Mouse (Mus musculus): ENCODE results near the gene Iffo2.
A peak's percentile ranks its signal among the peaks of the same experiment; 100 is the strongest.

The Iffo2 gene

GRCm38 (mm10) chr4:139581427-139582051 is 51.2 kb downstream of the Iffo2 start:
- no peak for DNase-seq (ENCODE audit: low read depth)

GRCm38 (mm10) chr4:139582346-139582745 is 52.0 kb downstream of the Iffo2 start:
- peak; percentile 36 for DNase-seq (ENCODE audit: low read depth)

- DNase-seq (ENCODE audit: low read depth): peak; percentile 49
These were observed 52.6 kb downstream of the Iffo2 start for GRCm38 (mm10) chr4:139582903-139583302.

- no peak for DNase-seq (ENCODE audit: low read depth)
These were observed 53.4 kb downstream of the Iffo2 start for GRCm38 (mm10) chr4:139583629-139584245.

- no peak for DNase-seq (ENCODE audit: low read depth)
These were observed 54.4 kb downstream of the Iffo2 start for GRCm38 (mm10) chr4:139584704-139585103.

GRCm38 (mm10) chr4:139585713-139586112 is 55.4 kb downstream of the Iffo2 start:
- DNase-seq (ENCODE audit: low read depth): no peak

GRCm38 (mm10) chr4:139587370-139587769 is 57.0 kb downstream of the Iffo2 start:
- DNase-seq (ENCODE audit: low read depth): no peak

- no peak for DNase-seq (ENCODE audit: low read depth)
These were observed 57.4 kb downstream of the Iffo2 start for GRCm38 (mm10) chr4:139587773-139588172.

GRCm38 (mm10) chr4:139589351-139590027 is 59.1 kb downstream of the Iffo2 start:
- no peak for DNase-seq (ENCODE audit: low read depth)

GRCm38 (mm10) chr4:139590446-139590845 is 60.1 kb downstream of the Iffo2 start:
- no peak for DNase-seq (ENCODE audit: low read depth)

GRCm38 (mm10) chr4:139592895-139593294 is 62.5 kb downstream of the Iffo2 start:
- DNase-seq (ENCODE audit: low read depth): no peak

- DNase-seq (ENCODE audit: low read depth): no peak
These were observed 63.0 kb downstream of the Iffo2 start for GRCm38 (mm10) chr4:139593383-139593782.

GRCm38 (mm10) chr4:139594062-139594461 is 63.7 kb downstream of the Iffo2 start:
- DNase-seq (ENCODE audit: low read depth): no peak

- DNase-seq (ENCODE audit: low read depth): peak; percentile 61
These were observed 66.4 kb downstream of the Iffo2 start for GRCm38 (mm10) chr4:139596715-139597114.

- DNase-seq (ENCODE audit: low read depth): peak; percentile 81
These were observed 67.2 kb downstream of the Iffo2 start for GRCm38 (mm10) chr4:139597286-139598284.

- DNase-seq (ENCODE audit: low read depth): no peak
These were observed 68.0 kb downstream of the Iffo2 start for GRCm38 (mm10) chr4:139598356-139598755.

GRCm38 (mm10) chr4:139598950-139599518 is 68.7 kb downstream of the Iffo2 start:
- DNase-seq (ENCODE audit: low read depth): peak; percentile 93

- no peak for DNase-seq (ENCODE audit: low read depth)
These were observed 71.4 kb downstream of the Iffo2 start for GRCm38 (mm10) chr4:139601519-139602356.

GRCm38 (mm10) chr4:139602357-139603244 is 72.3 kb downstream of the Iffo2 start, which contains the start of gene Gm21969:
Gene Gm21969, plus strand, starts transcription at chr4:139603186.
- peak; percentile 89 for DNase-seq (ENCODE audit: low read depth)

GRCm38 (mm10) chr4:139605216-139605615 is 74.9 kb downstream of the Iffo2 start:
- no peak for DNase-seq (ENCODE audit: low read depth)
